Mouse (Mus musculus) neural tube, embryonic 15.5 days (tissue): ENCODE results near the gene Frmd4b. TPM values are rescaled to one million over a fixed set of nuclear protein-coding genes. Genes with fewer than 3 reads are reported as not detected.

ENCODE experiments used
- ATAC-seq: fragments of 200-750 bp; cut with Nextera tagmentation; 2 replicates; pipeline ENCODE4 v1.8.0; 2017; ENCODE audit warnings: mild to moderate bottlenecking, moderate TSS enrichment, moderate library complexity; ENCODE audit not compliant: low FRiP score
- H3K27ac ChIP-seq: fragments of 300-500 bp; sonication (generic); replicated peaks from 2 replicates; pipeline ENCODE4 v1.5.1; 2015; ENCODE audit warnings: mild to moderate bottlenecking, inconsistent platforms
- H3K27me3 ChIP-seq: fragments of 300-500 bp; sonication (generic); replicated peaks from 2 replicates; pipeline ENCODE4 v1.6.1; 2015; ENCODE audit warnings: inconsistent platforms
- H3K36me3 ChIP-seq: fragments of 300-500 bp; sonication (generic); 2 replicates; pipeline ENCODE4 v1.6.1; 2015; ENCODE audit warnings: inconsistent platforms
- H3K4me1 ChIP-seq: fragments of 300-500 bp; sonication (generic); 2 replicates; pipeline ENCODE4 v1.6.1; 2015; ENCODE audit warnings: inconsistent platforms
- H3K4me2 ChIP-seq: fragments of 300-500 bp; sonication (generic); 2 replicates; pipeline ENCODE4 v1.6.1; 2015; ENCODE audit warnings: inconsistent platforms, mild to moderate bottlenecking, moderate library complexity
- H3K4me3 ChIP-seq: fragments of 300-500 bp; sonication (generic); replicated peaks from 2 replicates; pipeline ENCODE4 v1.5.1; 2015; ENCODE audit warnings: mild to moderate bottlenecking, inconsistent platforms
- H3K9ac ChIP-seq: fragments of 300-500 bp; sonication (generic); replicated peaks from 2 replicates; pipeline ENCODE4 v1.6.1; 2015; ENCODE audit warnings: mild to moderate bottlenecking, inconsistent platforms
- H3K9me3 ChIP-seq: fragments of 300-500 bp; sonication (generic); replicated peaks from 2 replicates; pipeline ENCODE4 v1.6.1; 2016; ENCODE audit warnings: inconsistent platforms
- WGBS: fragments of 180-500 bp; shearing (Covaris S2); methylation state at CpG from one replicate; pipeline ENCODE4 v1.1.7; 2015; ENCODE audit warnings: mixed read lengths; 5-methylcytosine and 5-hydroxymethylcytosine counted together
- polyA plus RNA-seq: library from polyadenylated mRNA; unstranded; fragments of >200 nt; fragmentation: Nextera tagmentation; extraction: Ambion mirVana; gene quantifications from 2 replicates; pipeline ENCODE4 v1.2.1, GENCODE M21; 2015

Gene Frmd4b
- polyA plus RNA-seq, 1 experiment from 2014 or later = 19.8 TPM

DNA sequence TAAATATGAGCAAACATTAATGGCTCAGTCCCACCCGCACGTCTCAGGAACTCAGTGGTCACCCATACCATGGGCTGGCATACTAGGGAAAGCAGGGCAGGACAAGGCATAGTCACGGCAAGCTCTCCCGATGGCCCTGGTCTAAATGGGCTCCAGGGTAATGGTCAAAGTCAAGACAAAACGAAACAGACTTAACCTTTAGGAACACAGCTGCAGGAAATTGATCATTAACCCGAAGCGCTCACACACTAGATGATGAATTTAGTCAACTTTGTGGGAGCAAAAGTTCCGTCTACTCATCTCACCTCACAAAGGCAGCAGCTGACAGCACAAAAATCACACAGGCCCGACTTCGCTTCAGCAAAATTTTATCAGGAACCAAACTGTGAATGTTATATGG lies 97.8 kb downstream of the Frmd4b start:
- Histone ChIP-seq H3K36me3 (no peaks in the 10 kb centered on the region), H3K4me3 (no peak overlapping the region), H3K9me3 (no peaks in the 10 kb centered on the region), H3K27ac (no peak overlapping the region), H3K4me2 (no peak overlapping the region), H3K4me1 (peaks cover 31% of the 10 kb centered on the region), H3K27me3 (no peaks in the 10 kb centered on the region), H3K9ac (no peak overlapping the region)
- ATAC-seq = no peak
- WGBS = 86% methylated on average over 10 of the region's 10 CpGs

DNA sequence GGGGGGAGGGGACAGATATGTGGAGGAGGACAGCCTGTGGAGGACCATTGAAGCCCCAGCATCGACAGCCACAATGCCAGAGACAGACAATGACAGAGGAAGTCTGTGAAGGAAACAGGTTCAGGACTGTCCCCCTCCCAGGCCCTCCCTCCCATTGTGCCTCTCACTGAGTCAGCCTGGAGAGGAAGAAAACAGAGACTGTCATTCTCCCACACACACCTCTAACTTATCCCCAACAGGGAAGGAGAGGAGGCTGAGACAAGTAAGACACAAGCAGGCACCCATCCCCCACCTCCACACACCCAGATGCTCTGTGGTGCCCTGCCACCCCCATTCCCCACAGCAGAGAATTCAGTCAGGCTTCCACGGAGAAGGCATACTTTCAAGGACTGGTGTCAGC lies 98.9 kb downstream of the Frmd4b start:
- Histone ChIP-seq H3K4me1 (peaks cover 27% of the 10 kb centered on the region), H3K27me3 (no peaks in the 10 kb centered on the region), H3K4me3 (no peak overlapping the region), H3K36me3 (no peaks in the 10 kb centered on the region), H3K27ac (no peak overlapping the region), H3K4me2 (no peak overlapping the region), H3K9me3 (no peaks in the 10 kb centered on the region), H3K9ac (no peak overlapping the region)
- WGBS = 11% methylated on average over 2 of the region's 2 CpGs
- no peak for ATAC-seq

DNA sequence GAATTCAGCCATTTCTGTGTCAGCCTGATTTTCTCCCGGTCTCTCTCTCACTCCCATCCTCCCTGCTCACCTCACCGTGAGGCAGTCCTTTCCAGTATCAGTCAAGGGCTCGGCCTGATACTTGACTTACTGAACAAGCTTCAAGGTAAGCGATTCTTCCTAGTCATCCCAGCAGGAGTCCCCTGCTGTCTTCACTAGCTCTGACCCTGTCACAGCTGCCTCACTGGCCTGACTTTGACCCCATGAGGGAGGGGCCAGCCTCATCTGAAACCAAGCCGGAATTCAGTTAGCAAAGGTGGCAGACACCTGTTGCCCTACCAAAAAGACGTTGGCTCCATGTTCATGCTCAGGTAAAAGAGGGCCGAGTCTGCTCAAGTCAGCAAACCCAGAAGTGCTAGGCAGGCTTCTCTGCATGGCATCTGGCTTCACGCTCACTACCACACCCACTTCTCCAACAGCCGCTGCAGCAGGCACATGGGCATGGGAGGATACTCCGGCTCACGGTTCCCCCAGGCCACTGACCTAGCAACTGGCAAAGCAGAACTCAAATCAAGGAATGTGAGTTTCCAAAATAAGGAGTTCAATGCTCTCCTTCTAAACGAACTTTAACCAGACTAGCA lies 99.6 kb downstream of the Frmd4b start:
- H3K36me3 ChIP-seq = no peaks in the 10 kb centered on the region
- H3K4me3 ChIP-seq = no peak overlapping the region
- no peak for ATAC-seq
- H3K4me1 ChIP-seq = peaks cover 22% of the 10 kb centered on the region
- no peak overlapping the region for H3K4me2 ChIP-seq
- no peaks in the 10 kb centered on the region for H3K27me3 ChIP-seq
- WGBS = 39% methylated on average over 12 of the region's 12 CpGs
- H3K9ac ChIP-seq = no peak overlapping the region
- H3K9me3 ChIP-seq = no peaks in the 10 kb centered on the region
- no peak overlapping the region for H3K27ac ChIP-seq

DNA sequence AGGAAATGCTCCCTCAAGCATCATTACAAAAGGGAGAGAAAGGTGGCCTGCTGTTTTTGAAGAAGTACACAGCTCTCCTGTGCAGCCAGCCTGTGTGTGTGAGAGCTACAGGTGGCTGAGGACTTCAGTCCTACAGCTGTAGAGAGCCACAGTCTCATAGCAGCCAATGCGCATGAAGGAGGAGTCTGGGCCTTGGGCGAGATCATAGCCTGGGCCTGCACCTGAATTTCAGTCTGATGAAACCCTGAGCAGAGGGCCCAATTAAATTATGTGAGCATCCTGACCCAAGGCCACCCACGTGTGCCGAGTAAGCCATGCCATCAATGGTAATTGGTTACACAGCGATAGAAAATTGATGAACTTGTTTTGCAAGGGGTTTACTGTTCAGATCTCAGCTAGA lies 100.4 kb downstream of the Frmd4b start:
- no peaks in the 10 kb centered on the region for H3K27me3 ChIP-seq
- H3K9ac ChIP-seq = no peak overlapping the region
- peaks cover 22% of the 10 kb centered on the region for H3K4me1 ChIP-seq
- no peaks in the 10 kb centered on the region for H3K9me3 ChIP-seq
- no peak for ATAC-seq
- 83% methylated on average over 5 of the region's 5 CpGs for WGBS
- H3K4me2 ChIP-seq = no peak overlapping the region
- no peak overlapping the region for H3K4me3 ChIP-seq
- no peak overlapping the region for H3K27ac ChIP-seq
- no peaks in the 10 kb centered on the region for H3K36me3 ChIP-seq

DNA sequence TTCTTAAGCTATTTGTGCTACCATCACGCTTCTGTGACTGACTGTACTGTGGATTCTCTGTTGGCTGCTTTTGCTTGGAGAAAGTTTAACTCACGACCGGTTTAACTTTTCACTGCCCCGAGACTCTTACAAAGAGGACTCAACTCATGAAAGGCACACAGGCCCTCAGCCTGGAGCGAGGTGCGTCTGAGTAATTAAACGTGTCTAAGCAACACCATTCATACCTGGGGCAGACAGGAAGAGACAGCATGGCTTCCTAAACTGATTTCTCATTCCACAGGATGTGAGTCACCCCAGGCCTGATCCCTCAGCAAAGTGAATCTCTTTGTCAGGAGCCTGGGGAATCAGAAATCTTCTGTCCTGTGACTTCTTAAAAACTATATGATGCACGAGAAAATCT lies 106.6 kb downstream of the Frmd4b start:
- no peak overlapping the region for H3K9ac ChIP-seq
- 43% methylated on average over 8 of the region's 8 CpGs for WGBS
- H3K4me2 ChIP-seq = no peak overlapping the region
- no peak for ATAC-seq
- no peaks in the 10 kb centered on the region for H3K36me3 ChIP-seq
- no peak overlapping the region for H3K4me3 ChIP-seq
- no peak overlapping the region for H3K27ac ChIP-seq
- H3K9me3 ChIP-seq = no peaks in the 10 kb centered on the region
- H3K27me3 ChIP-seq = no peaks in the 10 kb centered on the region
- peaks cover 15% of the 10 kb centered on the region for H3K4me1 ChIP-seq

DNA sequence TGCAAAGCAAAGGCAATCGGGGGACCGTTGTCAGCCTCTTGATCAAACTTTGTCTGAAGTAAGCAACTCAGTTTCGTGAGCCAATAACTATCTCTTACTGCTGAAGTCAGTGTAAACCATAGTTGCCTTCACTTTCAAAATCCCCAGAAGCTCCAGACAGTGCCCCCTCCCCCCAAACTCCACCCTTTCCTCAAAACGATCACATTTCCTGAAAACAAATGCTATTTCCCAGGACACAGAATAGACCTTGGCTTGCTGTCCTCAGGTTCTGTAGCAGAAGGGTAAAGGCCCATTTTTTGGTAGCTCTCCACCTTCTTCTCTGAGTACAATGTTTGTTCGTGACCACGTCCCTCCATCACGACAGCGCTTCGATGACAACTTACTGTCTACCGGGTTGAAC lies 107.9 kb downstream of the Frmd4b start:
- H3K27ac ChIP-seq = no peak overlapping the region
- H3K27me3 ChIP-seq = no peaks in the 10 kb centered on the region
- no peaks in the 10 kb centered on the region for H3K9me3 ChIP-seq
- H3K9ac ChIP-seq = no peak overlapping the region
- peaks cover 16% of the 10 kb centered on the region for H3K4me1 ChIP-seq
- H3K36me3 ChIP-seq = no peaks in the 10 kb centered on the region
- H3K4me3 ChIP-seq = no peak overlapping the region
- no peak overlapping the region for H3K4me2 ChIP-seq
- ATAC-seq = no peak
- 92% methylated on average over 10 of the region's 10 CpGs for WGBS

DNA sequence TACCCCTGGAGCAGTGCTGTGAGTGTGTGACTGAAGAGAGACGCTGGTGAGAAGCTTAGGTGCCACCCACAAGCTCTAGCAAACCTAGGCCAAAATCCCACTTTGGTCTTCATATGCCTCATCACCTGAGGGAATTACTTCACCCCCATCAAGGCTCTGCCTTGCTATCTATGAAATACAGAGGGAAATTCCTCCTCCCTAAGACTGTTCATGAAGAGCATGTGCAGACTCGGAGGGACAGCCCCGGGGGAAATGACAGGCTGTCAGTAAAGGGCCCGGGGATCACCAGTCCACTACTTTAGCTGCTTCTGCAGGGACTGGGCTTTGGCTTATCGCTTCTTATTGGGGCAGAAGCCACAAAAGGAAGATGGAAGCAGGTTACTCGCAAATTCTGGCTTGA lies 108.9 kb downstream of the Frmd4b start:
- Histone ChIP-seq H3K9ac (no peak overlapping the region), H3K27ac (no peak overlapping the region), H3K9me3 (no peaks in the 10 kb centered on the region), H3K27me3 (no peaks in the 10 kb centered on the region), H3K36me3 (no peaks in the 10 kb centered on the region), H3K4me3 (no peak overlapping the region), H3K4me1 (peaks cover 13% of the 10 kb centered on the region), H3K4me2 (no peak overlapping the region)
- 86% methylated on average over 6 of the region's 6 CpGs for WGBS
- ATAC-seq = no peak

DNA sequence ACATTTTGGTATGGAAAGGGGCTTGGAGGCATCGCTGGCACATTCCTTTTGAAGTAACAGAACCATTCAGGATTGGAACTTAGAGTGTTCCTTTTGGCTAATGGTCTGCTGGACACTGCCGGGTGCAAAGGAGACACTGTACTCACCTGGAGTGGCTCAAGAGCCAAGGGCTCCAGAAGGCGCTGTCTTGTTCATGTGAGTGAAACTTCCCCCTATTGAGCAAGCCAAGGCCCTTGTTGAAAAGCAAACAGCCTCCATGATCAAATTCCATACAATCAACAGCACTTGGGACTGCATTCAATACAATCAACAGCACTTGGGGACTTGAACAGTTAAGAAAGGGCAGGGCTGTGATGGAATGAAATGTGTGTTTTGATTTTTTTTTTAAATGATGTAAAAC lies 109.4 kb downstream of the Frmd4b start:
- Histone ChIP-seq H3K36me3 (no peaks in the 10 kb centered on the region), H3K9ac (no peak overlapping the region), H3K9me3 (no peaks in the 10 kb centered on the region), H3K27me3 (no peaks in the 10 kb centered on the region), H3K4me2 (no peak overlapping the region), H3K4me3 (no peak overlapping the region), H3K4me1 (peaks cover 13% of the 10 kb centered on the region), H3K27ac (no peak overlapping the region)
- no peak for ATAC-seq
- 97% methylated on average over 3 of the region's 3 CpGs for WGBS

DNA sequence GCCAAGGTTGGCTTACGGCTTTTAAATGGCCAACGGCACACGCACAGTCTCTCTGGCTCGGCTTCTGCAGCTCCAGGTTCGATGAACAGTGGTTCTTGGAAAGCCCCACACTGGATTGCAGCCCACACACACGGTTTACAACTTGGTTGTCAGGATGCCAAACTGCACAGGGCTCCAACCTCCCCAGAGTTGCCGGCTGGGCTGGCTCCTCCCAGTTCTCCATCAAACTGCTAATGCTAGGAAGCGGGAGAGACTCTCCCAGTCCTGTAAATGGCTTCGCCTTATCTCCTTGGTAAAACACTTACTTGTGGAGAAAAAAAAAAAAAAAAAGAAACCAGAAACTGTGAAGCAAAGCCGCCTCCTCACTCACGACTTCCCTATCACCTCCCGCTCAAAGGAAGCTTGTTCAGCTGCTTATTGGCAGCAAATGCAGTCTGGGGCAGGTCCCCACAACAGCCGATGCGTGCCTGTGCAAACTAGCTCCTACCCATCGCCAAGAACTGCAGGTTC lies 111.1 kb downstream of the Frmd4b start:
- peak overlapping the region; percentile 25 for H3K4me2 ChIP-seq
- H3K27ac ChIP-seq = 0 out of 2 replicates have a peak overlapping the region, but pooled peaks have one; percentile 25
- no peaks in the 10 kb centered on the region for H3K27me3 ChIP-seq
- ATAC-seq = peak; percentile 79; the same call in 1 of the 2 replicates
- H3K9me3 ChIP-seq = no peaks in the 10 kb centered on the region
- 25% methylated on average over 15 of the region's 15 CpGs for WGBS
- H3K4me1 ChIP-seq = peaks cover 13% of the 10 kb centered on the region
- H3K36me3 ChIP-seq = no peaks in the 10 kb centered on the region
- no peak overlapping the region for H3K9ac ChIP-seq
- H3K4me3 ChIP-seq = no peak overlapping the region

DNA sequence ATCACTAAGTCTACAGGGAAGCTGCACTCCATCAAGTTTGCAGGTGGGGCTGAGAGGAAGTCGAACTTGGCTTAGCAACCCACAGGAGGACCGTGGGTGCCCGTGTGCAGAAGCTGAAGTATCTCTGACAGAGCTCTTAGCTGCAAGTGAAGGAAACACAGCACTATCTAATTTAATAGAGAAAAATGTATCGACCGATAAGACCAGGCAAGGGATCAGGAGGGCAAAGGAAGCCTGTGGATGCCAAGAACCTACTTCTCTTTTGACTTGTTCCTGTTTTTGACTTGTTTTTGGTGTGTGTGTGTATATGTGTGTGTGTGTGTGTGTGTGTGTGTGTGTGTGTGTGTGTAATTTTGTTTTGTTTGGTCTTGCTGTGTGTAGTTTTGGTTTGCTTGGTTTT lies 112.7 kb downstream of the Frmd4b start:
- 89% methylated on average over 5 of the region's 5 CpGs for WGBS
- H3K4me2 ChIP-seq = no peak overlapping the region
- ATAC-seq = no peak

DNA sequence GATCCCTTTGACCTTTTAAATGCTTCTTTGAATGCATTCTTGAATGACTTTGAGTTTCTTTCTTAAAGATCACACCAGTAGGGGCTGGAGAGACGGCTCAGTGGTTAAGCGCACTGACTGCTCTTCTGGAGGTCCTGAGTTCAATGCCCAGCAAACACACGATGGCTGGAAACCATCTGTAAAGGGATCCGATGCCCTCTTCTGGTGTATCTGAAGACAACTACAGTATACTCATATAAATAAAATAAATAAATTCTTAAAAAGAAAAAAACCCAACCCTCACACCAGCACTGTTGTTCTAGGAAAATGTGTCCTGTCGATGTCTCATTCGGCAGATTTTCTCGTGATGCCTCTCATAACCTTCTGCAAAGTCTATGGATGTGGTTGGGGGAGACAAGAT lies 116.3 kb downstream of the Frmd4b start:
- no peak for ATAC-seq
- Histone ChIP-seq H3K4me2 (no peak overlapping the region), H3K27ac (no peak overlapping the region), H3K9me3 (no peaks in the 10 kb centered on the region), H3K9ac (no peak overlapping the region), H3K4me3 (no peak overlapping the region), H3K36me3 (no peaks in the 10 kb centered on the region), H3K27me3 (no peaks in the 10 kb centered on the region), H3K4me1 (peaks cover 3% of the 10 kb centered on the region; the same call in 1 of the 2 replicates)
- 89% methylated on average over 7 of the region's 7 CpGs for WGBS

More for the DNA sequence above, 112.7 kb downstream of the Frmd4b start:
- no peaks in the 10 kb centered on the region for H3K36me3 ChIP-seq
- no peaks in the 10 kb centered on the region for H3K27me3 ChIP-seq
- no peak overlapping the region for H3K27ac ChIP-seq
- peaks cover 10% of the 10 kb centered on the region for H3K4me1 ChIP-seq
- H3K9me3 ChIP-seq = no peaks in the 10 kb centered on the region
- H3K4me3 ChIP-seq = no peak overlapping the region
- H3K9ac ChIP-seq = no peak overlapping the region

DNA sequence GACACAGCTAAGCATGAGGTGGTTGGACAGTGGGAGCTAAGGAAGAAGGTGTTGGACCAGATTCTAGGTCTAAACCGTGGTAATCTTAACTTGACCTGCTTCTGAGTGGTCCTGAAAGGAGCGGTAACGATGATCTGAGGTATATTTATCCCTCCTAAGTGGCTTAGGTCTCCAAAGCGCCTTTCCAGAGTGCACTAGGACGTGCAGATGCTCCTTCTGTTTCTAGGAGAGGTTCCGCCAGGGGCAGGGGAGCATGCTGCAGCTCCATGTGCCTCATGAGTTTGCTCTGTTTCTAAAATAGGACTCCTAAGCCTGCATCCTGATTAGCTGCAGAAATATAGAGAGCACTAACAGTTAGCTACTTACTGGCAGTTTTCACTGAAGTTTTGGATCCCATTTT lies 117.1 kb downstream of the Frmd4b start:
- Histone ChIP-seq H3K9me3 (no peaks in the 10 kb centered on the region), H3K9ac (no peak overlapping the region), H3K4me1 (no peaks in the 10 kb centered on the region), H3K4me3 (no peak overlapping the region), H3K27me3 (no peaks in the 10 kb centered on the region), H3K4me2 (no peak overlapping the region), H3K27ac (no peak overlapping the region), H3K36me3 (no peaks in the 10 kb centered on the region)
- no peak for ATAC-seq
- 89% methylated on average over 6 of the region's 6 CpGs for WGBS
